Mouse (Mus musculus) brain, embryonic 14.5 days (tissue): ENCODE results near the gene Ucp2.

Experiments
- CTCF ChIP-seq: fragments of 200-500 bp; IDR thresholded peaks from 2 replicates; pipeline ENCODE4 v1.5.1; 2012; ENCODE audit warnings: inconsistent platforms, mild to moderate bottlenecking, moderate library complexity, borderline replicate concordance; ENCODE audit not compliant: insufficient read depth, insufficient read length; ENCODE audit errors: extremely low read depth
- POLR2A ChIP-seq: fragments of 200-500 bp; IDR thresholded peaks from 2 replicates; pipeline ENCODE4 v1.6.1; 2012; ENCODE audit warnings: mild to moderate bottlenecking, inconsistent platforms, borderline replicate concordance; ENCODE audit not compliant: poor library complexity, insufficient read depth, insufficient read length, severe bottlenecking; ENCODE audit errors: extremely low read depth

- TF ChIP-seq CTCF: no peak
- no peak for TF ChIP-seq POLR2A
Observed at GRCm38 (mm10) chr7:100469502-100469901, 23.6 kb upstream of the Ucp2 start.
